Mouse (Mus musculus) natural killer cell, adult 2 months (primary cell): Measurements from ENCODE around the gene Ntf3.

Experiments used
- DNase-seq, 2 experiments: peaks; one replicate each; pipeline ENCODE4 v3.0.0; 2022; ENCODE audit warnings: low spot score in 2 of 2

Gene Ntf3

DNA sequence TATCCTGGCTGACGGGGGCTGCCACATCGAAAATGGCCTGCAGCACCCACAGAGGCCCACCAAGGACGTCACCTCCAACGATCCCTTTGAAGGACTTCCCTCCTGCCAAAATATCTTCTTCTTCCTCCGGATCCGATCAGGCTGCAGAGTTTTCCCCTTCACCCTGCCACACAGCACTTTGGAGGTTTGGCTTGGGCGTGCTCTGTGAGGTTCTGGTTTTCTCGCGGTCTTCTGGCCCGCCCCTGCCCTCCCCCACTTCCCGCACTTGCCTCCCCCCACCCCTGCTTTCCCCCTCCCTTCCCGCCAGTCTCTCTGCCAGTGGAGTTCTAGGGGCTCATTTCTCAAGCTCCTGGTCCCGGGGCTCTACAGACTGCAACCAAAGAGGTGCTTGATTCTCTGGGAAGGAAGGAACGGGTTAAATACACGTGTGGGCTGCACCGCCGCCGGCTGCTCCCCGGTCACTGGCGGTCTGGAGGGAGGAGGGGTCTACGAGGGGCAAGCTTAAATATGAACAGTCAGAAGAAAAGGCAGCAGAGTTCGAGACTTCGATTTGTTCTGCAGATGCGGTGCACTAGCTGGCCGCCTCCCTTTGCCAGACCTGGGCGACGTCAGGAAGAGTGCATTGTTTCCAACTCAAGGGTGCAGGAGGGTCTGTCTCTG is at the start of gene Ntf3:
TSS of gene Ntf3 (minus strand) at position 363 of the 660 bp plus-strand sequence.
- DNase-seq = no peak

GRCm38 (mm10) chr6:126213330-126213729 is 46.6 kb upstream of the Ntf3 start:
- no peak for DNase-seq

DNA sequence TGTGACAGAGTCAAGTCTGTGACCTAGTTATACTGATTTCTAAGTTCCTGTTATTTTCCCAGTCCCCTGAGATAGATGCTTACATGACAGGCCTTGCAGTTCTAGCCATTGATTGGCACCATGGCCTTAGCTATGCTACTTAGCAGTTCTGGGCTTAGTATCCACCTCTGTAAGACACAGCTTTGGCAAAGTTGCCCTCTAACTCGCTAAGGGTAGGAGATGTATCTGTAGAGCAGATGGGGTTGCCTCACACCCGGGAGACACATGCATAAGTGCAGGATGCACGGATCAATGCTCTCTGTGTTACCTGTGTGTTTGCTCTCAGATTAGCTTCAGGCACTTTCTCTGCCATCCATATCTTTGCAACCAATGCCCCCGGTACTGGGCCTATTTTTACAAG is 36.7 kb upstream of the Ntf3 start:
- no peak for DNase-seq

GRCm38 (mm10) chr6:126202959-126203358 is 36.2 kb upstream of the Ntf3 start:
- no peak for DNase-seq

DNA sequence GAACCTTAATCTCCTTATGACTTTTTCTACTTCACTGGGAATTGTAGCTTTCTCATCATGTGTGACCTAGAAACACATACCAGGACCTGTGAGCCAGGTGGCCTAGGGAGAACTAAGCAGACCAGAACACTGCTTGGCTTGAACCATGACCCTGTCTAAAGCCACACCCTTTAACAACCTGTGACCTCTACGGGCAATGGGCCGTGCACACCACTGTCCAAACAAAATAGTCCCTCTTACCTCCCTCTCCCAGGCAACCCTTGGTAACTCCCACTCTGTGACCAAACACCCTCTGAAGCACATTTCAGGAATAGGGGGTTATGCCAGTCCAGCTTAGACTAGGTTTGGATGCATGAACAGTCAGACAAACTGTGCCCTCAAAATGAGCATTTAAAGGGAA is 35.0 kb upstream of the Ntf3 start:
- no peak for DNase-seq

GRCm38 (mm10) chr6:126199916-126200315 is 33.2 kb upstream of the Ntf3 start:
- DNase-seq = no peak

GRCm38 (mm10) chr6:126194760-126195159 is 28.1 kb upstream of the Ntf3 start:
- no peak for DNase-seq

DNA sequence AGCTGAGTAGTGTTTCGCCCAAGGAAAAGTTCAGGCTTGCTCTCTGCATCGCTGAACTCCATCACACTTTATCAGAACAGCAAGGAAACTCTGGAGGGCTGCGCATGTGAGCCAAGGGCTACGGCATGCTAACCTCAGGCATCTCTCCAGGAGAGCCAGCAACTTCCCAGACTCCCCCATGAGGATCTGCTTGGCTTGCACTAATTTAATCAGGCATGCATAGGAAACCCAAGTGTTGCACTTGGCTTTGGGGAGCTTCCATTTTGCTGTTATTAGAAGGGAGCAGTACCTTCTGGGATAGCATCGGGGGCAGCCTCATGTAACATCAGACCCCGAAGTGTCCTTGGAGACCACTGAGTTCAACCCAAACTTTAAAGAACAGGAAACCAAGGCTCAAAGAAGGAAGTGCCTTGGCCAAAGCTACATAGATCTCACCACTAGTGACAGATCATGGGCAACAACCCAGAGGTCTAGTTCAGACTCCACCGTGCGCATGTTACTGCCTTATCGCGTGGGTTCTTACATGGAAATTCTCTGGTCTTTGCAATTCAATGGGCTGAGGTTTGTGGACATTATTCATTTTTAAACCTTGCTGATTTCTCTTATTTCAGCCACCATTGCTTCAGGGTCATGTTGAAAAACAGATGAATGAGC is 23.6 kb upstream of the Ntf3 start:
- DNase-seq = no peak

DNA sequence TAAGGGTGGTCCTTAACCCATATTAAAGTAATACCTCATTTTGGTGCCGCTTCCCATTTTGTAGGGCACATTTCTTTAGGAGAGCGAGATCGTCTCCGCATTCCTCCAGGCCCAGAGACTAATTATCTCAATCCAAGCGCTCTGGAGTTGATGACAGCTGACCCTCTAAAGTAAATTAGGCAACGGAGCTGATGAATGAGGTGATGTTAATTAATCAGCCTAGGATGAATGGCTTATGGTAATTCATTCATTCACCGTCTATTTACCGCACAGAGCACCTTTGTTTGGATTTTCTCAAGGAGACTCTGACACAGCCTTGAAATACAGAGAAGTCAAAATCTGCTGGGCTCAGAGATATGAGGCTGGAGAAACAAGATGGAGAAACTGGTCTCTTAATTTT is 20.7 kb upstream of the Ntf3 start:
- DNase-seq = no peak

DNA sequence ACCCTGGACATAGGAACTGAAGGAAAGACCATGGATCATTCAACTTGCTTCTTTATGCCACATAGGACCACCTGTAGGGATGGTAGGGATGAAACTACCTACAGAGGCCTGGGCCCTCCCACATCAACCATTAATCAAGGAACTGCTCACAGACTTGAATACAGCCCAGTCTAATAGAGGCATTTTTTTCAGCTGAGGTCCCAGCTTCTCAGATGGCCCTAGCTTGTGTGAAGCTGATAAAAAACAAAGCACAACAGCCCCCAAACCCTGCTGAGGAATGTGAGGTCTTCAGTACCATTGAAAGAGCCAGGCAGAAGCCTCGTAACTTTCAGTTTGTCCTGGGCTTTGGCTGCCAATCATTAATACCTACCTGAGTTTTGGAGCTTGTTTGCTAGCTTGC is 19.4 kb upstream of the Ntf3 start:
- no peak for DNase-seq

GRCm38 (mm10) chr6:126172071-126172470 is 5.4 kb upstream of the Ntf3 start:
- no peak for DNase-seq

- DNase-seq = no peak
Observed at GRCm38 (mm10) chr6:126170772-126171171, 4.1 kb upstream of the Ntf3 start.

GRCm38 (mm10) chr6:126167731-126168130 is 1.0 kb upstream of the Ntf3 start:
- no peak for DNase-seq

DNA sequence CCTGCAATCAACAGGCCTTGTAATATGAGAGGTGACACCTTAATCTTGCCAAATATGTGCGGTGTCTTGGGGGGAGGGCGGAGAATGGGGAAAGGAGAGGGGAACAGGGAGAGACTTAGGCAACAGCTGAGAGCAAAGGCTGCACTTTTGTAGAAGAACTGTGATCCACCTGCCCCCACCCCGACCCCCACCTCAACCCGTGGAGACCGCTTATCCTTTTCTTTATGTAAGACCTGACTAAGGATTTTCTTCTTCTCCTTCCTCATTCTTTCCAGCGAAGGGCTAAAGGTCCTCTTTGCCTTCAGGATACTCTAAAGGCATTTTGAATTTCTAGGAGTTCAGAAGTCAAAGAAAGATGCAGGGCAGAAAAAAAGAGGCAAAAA is 489 bp upstream of the Ntf3 start:
- DNase-seq = no peak

DNA sequence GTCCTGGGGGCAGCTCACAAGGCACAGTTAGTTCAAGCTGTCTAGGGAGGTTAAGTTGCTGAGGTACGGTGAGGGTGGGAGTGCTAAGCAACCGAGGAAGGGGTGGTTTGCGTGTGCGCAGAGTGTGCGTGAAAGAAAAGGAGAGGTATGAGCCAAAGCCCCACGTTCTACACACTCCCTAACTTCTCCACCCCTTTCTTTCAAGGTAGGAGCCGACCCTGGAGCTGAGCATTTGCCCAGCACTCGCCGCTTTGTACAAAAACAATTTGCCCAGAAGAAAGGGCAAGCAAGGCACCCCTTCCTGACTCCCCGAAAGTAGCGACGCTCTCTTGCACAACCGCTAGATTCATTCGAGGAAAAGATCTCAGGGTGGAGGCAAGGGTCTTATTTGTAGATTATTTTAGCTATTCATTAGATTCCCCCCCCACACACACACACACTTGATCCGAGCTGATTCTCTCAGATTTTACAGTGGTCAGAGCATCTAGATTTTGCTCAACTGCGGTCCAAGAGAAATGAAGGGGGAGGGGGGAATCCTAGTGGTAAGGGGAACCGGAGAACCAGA is 1.0 kb downstream of the Ntf3 start:
- no peak for DNase-seq

DNA sequence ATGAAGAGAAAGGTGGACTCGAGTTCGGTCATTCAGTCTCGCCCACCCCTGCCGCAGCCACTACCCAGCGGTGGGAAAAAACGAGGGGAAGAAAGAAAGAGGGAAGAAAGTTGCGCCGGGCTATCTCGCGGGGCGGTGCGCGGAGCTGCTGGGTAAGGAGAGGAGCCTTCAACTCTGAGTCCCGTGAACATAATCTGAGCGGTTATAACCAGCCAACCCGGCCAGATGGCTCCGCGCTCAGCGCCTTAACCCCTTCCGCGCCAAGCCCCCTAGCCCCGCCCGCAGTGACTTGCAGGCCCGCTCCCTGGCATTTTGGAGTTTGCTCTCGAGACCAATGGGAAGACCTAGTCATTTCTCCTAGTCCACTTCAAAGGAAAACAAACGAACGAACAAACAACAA is 1.9 kb downstream of the Ntf3 start:
- no peak for DNase-seq

- no peak for DNase-seq
Observed at GRCm38 (mm10) chr6:126163861-126164755, 2.6 kb downstream of the Ntf3 start.

DNA sequence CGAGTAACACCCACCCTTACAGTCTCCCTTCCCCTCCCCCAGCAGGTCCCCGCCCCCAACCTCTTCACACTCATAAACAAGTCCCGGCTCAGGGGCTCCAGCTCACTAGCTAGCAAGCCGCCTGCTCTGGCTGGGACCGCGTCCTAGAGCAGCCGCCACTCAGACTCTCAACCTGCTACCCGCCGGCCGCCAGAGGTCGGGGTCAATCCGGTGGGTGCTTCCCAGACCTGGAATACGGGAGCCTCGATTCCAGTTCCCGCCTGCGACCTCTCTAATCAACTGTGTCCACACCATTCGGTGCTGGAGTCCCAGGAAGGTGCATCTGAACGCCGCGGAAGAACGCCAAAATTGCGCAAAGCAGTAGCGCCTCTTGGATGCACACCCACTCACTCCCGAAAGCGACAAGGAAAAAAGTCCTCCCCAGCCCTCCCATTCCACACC is 3.5 kb downstream of the Ntf3 start:
- no peak for DNase-seq

DNA sequence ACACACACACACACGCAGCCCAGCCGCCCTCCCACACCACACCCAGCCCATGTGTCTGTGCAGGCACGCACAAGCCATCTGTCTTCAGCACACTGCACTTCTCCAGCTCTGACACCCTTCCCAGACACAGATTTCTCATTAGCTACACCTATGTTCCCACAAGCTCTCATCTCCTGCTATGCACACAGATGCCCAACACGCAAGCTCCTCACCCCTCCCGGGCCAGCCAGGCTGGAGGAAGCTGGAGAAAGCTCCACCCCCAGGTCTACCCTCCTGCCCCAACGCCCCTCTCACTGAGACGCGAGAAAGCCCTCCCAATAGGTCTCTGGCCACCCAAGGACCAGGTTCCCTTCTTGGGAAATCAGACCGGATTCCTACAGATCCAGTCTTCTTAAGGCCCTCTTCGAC is 4.4 kb downstream of the Ntf3 start:
- DNase-seq = no peak

- no peak for DNase-seq
Observed at GRCm38 (mm10) chr6:126161571-126162340, 5.0 kb downstream of the Ntf3 start.

GRCm38 (mm10) chr6:126160067-126160411 is 6.7 kb downstream of the Ntf3 start:
- no peak for DNase-seq
